Mouse (Mus musculus): ENCODE data around the gene Cep57.

Gene Cep57

DNA sequence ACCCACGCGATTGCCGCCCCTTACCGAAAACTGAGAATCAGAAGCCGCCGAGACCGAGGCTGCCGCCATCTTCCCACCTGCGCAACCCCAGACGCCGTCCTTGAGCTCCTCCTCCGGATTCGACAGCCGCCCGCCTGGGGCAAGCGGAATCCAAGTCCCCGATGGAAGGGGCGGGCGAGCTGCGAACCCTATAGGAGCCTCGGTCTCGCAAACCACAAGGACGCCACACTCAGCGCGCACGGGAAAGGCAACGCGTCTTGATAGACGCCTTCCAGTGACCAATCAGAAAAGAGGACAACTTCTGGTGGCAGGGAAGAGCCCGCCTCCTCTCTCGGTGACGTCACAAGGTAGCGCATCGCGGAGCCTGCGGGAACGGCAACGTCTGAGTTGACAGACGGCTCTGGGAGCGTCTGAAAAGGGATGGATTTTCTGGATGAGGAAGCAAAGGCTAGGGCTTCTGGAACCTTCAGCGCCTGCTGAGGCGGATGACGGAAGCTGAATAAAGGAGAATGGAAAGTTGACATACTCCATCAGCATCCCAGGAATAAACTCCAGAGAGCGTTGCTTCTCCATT lies at the start of gene Cep57:
TSS of gene Cep57 (minus strand) at position 276 of the 574 bp plus-strand sequence.
- DNase-seq (ENCODE audit: low spot score in 2 of 2) = peak; percentile 96 to 97

DNA sequence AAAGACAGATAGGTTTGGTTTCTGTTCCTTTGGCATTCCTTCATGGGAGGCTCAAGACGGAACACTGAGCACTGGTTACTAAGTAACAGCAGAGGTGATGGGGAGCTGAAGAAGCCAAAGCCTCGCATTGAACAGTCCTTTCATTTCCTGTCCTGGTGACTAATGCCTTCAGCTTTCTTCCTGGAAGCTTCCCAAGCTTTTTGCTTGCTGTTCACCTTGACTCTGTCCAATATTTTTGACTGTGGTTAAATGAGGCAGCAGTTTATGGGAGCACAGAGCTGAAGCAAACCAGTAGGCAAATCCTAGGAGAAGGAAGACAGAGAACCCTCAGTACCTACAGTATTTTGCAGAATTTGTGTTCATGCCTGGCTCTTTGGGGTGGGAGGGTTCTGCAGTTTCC lies 48.4 kb upstream of the Cep57 start:
- DNase-seq (ENCODE audit: low spot score in 2 of 2) = no peak

DNA sequence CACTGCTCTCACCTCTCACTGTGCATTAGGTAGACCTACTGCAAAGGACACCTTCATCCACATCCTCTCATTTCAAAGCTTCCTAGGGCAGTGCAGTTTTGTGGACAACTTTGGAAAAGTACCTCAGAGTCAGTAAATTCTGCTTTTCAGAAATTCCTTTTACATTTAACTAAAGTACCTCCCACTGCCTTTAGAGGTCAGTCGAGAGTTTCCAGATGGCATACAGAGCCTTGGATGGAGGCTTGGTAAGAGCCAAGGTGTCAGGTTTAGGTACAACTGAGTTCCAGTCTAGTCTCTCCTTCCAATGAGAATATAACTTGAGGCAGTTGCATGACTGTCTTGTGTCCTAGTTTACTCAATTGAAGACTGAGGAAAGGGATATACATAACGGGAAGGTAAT lies 47.5 kb upstream of the Cep57 start:
- no peak for DNase-seq (ENCODE audit: low spot score in 2 of 2)

- DNase-seq (ENCODE audit: low spot score in 2 of 2) = no peak
Observed at GRCm38 (mm10) chr9:13871631-13872030, 44.7 kb upstream of the Cep57 start.

DNA sequence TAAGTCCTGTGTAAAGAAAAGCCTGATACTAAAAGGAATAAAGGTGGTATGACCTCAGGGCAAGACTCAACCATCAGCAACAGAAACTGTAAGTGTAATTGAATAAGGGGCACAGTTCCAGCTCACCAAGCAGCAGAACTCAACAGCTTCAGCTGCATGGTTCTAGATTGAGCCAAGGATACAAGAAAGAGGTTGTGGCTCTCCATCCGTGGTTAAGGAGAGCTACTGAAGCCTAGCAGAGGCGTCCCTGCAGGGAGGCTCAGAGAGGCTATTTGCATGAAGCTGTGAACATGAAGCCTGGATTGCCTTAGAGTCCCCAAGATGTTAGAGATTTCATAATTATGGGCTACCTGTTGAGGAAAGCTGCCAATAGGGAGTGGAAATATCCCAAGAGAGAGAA lies 40.7 kb upstream of the Cep57 start:
- no peak for DNase-seq (ENCODE audit: low spot score in 2 of 2)

GRCm38 (mm10) chr9:13856777-13857176 lies 29.9 kb upstream of the Cep57 start:
- DNase-seq (ENCODE audit: low spot score in 2 of 2) = no peak

GRCm38 (mm10) chr9:13856247-13856646 lies 29.3 kb upstream of the Cep57 start:
- no peak for DNase-seq (ENCODE audit: low spot score in 2 of 2)

DNA sequence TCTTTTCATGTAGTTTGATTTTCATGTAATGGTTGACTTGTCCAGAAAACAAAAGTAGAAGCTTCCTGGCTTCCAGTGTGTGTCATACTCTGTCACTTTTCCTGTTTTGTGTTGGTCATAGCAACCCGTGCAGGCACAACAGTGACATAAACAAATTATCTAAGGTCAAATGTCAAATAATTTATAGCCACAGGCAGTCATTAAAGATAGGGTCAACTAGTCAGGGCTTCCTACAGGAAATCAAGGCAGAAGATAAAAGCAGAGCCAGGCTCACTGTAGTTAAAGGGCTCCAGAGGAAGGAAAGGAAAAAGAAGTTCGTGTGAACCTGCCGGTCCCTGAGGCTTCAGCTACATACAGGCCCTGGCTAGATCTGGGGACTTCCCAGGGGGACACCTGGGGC lies 27.0 kb upstream of the Cep57 start:
- DNase-seq (ENCODE audit: low spot score in 2 of 2) = no peak

GRCm38 (mm10) chr9:13848481-13849480 lies 21.9 kb upstream of the Cep57 start:
- DNase-seq (ENCODE audit: low spot score in 2 of 2) = peak in 1 of 2 experiments; percentile 16

DNA sequence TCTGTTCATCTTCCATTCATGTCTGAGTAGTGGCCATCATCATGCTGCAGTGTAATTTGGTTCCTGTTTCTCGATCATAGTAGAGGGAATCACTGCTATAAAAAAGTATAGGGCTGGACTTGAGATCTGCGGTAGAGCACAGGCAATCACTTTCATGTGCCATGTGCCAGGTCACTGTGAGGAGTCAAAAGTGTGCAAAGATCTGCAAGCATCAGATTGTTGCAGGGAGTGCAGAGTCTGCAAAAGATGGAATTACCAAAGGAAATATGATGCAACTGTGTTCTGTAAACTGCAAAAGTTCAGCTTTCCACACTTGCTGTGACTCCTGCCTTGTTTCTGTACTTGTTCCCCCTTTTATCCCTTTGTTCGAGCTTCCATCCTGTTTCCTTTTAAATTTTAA lies 20.7 kb upstream of the Cep57 start:
- DNase-seq (ENCODE audit: low spot score in 2 of 2) = no peak

DNA sequence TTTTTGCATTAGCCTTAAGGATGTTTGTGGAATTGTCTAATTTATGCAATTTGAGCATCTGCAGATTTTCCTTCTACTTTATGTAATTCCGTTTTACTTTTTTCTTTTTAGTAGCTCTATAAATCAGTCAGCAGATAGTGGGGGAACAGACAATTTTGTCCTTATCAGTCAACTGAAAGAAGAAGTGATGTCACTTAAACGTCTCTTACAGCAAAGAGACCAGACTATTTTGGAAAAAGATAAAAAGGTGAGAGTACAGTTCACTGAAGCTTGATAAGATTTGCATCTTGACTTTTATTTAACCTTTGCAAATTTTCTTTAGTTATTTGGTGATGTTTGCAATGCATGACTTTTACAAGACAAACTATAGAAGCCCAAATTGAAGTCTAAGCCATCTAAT lies 9.8 kb upstream of the Cep57 start:
- no peak for DNase-seq (ENCODE audit: low spot score in 2 of 2)

DNA sequence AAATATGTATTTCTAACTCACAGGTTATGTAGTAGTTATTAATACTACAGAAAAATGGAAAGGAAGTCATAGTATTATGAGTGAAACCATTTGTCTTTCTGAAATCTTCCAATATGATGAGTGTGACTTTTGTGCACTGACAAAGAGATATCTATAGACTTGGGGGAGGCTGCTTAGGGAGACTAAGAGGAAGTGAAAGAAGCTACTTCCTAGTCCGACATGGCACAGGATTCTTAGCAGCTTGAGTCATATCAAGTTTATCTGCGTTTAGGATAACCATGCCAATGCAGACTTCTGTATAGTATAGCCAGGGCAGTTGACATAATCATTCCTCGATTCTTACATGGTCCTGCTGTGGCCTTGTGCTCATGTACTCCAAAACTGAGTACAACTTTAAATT lies 8.3 kb upstream of the Cep57 start:
- no peak for DNase-seq (ENCODE audit: low spot score in 2 of 2)

DNA sequence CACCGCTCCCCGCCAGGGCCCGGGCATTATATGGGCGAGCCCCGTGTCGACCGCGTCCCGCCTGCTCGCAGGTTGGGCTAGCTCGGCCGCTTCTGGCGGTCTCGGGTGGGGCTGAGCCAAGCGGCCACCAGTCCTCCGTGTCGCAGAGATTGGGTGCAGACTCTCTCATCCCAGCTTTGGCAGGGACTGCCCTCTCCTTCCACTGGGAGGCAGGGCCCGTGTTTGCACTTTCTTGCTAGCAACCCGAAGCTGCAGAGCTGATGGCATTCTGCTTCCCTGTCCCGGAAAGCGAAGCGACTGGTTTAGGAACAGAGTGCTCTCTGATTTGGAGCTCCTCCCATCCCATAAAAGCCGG lies 1.2 kb upstream of the Cep57 start:
- DNase-seq (ENCODE audit: low spot score in 2 of 2) = no peak

- DNase-seq (ENCODE audit: low spot score in 2 of 2) = peak; percentile 100
Observed at GRCm38 (mm10) chr9:13827406-13828086, 639 bp upstream of the Cep57 start, which contains the start of gene Fam76b. Gene Fam76b (plus strand): TSS chr9:13827716.

- DNase-seq (ENCODE audit: low spot score in 2 of 2) = peak in 1 of 2 experiments; percentile 61
Observed at GRCm38 (mm10) chr9:13826391-13826805, 509 bp downstream of the Cep57 start.

DNA sequence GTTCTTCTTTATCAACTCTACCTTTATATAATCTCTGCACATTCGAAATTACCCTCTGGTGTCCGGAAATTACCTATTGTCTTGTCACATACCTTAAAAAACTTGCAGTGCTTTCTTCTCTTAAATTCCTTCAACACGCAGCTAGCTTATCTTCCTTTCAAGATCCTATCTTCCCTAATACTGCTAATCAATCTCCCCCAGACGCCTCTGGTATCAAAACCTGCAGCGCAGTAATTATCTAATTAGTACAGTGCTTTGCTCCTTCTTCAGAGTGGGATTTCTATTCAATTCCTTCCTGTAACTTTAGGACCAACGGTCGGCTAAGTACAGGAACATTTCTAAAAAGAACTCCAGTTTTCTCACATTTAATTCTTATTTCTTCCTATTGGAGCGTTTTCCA lies 1.0 kb downstream of the Cep57 start:
- DNase-seq (ENCODE audit: low spot score in 2 of 2) = no peak

DNA sequence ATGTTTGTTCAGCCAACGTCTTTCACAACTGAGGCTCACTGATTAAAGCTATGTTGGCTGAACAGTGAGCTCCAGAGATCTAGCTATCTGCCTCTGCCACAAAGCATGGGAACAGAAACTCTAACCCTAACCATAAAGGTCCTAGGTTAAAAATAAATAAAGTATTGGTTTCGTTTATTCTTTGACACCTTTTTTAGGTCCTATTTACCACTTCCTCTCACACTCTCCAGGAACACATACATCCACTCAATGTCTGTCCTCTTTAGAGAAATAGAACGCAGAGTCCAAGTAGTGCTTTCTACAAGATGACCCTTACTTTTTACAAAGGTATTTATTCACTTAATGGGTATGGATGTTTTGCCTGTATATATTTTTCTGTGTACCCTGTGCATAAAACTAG lies 6.1 kb downstream of the Cep57 start:
- no peak for DNase-seq (ENCODE audit: low spot score in 2 of 2)

- DNase-seq (ENCODE audit: low spot score in 2 of 2) = no peak
Observed at GRCm38 (mm10) chr9:13818369-13818768, 8.5 kb downstream of the Cep57 start.

DNA sequence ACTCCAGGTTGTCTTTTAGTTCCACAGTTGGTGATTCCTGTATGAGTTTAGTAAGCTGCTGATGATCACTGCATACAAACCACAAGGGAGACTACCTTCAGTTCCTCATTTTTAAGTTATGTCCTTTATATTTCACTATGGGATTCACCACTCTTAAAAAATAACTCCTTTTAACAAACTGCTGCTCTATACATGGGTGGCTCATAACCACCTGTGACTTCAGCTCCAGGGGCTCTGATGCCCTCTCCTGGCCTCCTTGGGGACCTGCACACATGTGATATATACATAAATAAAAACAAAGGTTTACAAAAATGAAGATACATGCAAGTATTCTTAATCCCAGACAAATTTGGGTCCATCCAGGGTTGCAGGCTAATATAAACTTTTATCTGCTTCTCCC lies 17.0 kb downstream of the Cep57 start:
- no peak for DNase-seq (ENCODE audit: low spot score in 2 of 2)

DNA sequence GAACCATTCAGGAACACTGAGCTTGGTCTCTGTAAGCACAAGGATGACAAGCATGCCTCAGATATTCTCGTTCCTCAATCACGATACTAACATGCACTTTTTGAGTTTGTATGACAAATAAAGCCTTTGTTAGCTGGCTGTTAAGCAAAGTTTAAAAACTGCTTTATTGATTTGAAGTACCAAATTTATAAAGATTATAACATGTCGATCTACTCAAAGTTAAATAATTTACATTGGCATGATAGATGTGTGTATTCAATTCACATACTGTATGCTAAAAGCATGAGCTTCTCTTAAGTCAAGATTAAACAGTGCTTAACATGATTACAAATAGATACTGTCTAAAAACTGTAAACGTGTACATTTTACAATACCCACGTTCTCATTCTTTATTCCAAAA lies 19.2 kb downstream of the Cep57 start:
- no peak for DNase-seq (ENCODE audit: low spot score in 2 of 2)

DNA sequence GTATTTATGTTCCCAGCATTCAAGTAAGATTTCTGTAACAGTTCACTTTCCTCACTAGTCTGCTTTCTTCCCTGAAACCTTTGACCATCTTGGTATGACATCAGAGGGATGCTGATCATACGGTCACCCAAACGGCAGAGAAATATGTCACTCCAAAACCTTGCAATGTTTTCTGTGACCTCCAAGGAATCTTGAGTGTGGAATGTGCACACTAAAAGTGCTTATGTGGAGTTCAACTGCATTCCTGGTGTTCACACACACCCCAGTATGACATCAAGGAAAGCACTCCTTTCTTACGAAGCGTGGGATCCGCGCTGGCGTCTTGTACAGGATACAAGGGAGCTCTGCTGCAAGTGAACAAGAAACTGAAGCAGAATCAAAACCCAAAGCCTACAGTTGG lies 20.1 kb downstream of the Cep57 start:
- no peak for DNase-seq (ENCODE audit: low spot score in 2 of 2)

DNA sequence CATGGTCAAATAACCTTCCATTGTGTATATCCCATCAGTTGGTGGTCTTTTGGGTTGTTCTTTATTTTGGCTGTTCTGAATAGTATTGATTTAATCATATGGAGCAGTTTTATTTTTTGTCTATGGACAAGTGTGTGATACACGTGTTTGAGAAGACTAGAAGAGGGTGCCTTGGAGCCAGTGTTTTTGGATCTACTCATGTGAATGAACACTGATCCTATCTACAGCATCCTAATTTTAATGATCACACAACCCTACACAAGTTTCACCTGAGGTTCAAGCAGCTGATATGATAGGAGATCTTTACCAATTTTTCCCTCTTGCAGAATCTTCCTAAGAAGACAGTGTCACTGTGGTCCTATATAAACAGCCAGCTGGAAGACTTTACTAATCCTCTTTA lies 22.4 kb downstream of the Cep57 start:
- no peak for DNase-seq (ENCODE audit: low spot score in 2 of 2)

DNA sequence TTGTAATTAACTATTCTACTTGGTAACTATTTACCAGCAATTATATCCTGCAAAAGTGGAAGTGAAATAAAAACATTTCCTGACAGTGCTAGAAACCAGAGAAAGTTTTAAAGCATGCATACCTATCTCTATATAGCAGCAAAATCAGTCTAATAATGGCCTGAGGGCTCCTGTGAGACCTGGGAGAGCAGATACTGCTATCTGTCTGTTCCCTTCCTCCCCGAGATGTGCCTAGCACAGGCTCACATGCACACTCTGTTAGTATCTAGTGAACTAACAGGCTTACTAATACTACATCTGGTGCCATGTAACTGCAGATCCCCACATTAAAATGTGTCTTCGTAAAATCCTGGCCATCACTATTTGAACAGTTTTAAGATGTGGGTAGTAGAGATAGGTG lies 32.2 kb downstream of the Cep57 start:
- DNase-seq (ENCODE audit: low spot score in 2 of 2) = no peak
